Mouse (Mus musculus) intestine, embryonic 14.5 days (tissue): ENCODE results near the gene Zmpste24. TPM values are rescaled to one million over a fixed set of nuclear protein-coding genes. Genes with fewer than 3 reads are reported as not detected.

Source experiments
- ATAC-seq: fragments of 200-750 bp; cut with Nextera tagmentation; replicated peaks from 2 replicates; pipeline ENCODE4 v1.8.0; 2017; ENCODE audit warnings: low read depth, moderate number of reproducible peaks, moderate TSS enrichment, moderate library complexity; ENCODE audit not compliant: low FRiP score, low TSS enrichment
- DNase-seq: peaks from one replicate; pipeline ENCODE4 v3.0.0-alpha.2; 2018; ENCODE audit warnings: low spot score
- H3K27ac ChIP-seq: fragments of 300-500 bp; sonication (generic); 2 replicates; pipeline ENCODE4 v1.5.1; 2014; ENCODE audit warnings: low read depth, mild to moderate bottlenecking, control low read depth
- H3K27me3 ChIP-seq: fragments of 300-500 bp; sonication (generic); replicated peaks from 2 replicates; pipeline ENCODE4 v1.6.1; 2014; ENCODE audit warnings: low read length, control low read depth; ENCODE audit not compliant: control insufficient read depth, insufficient read depth
- H3K36me3 ChIP-seq: fragments of 300-500 bp; sonication (generic); 2 replicates; pipeline ENCODE4 v1.6.1; 2014; ENCODE audit warnings: low read length, control low read depth; ENCODE audit not compliant: control insufficient read depth, insufficient read depth
- H3K4me1 ChIP-seq: fragments of 300-500 bp; sonication (generic); replicated peaks from 2 replicates; pipeline ENCODE4 v1.6.1; 2014; ENCODE audit warnings: low read length, control low read depth, mixed read lengths; ENCODE audit not compliant: control insufficient read depth, insufficient read depth
- H3K4me2 ChIP-seq: fragments of 300-500 bp; sonication (generic); 2 replicates; pipeline ENCODE4 v1.6.1; 2014; ENCODE audit warnings: low read length
- H3K4me3 ChIP-seq: fragments of 300-500 bp; sonication (generic); 2 replicates; pipeline ENCODE4 v1.5.1; 2014; ENCODE audit warnings: low read depth, low read length, control low read depth, mixed read lengths
- H3K9ac ChIP-seq: fragments of 300-500 bp; sonication (generic); 2 replicates; pipeline ENCODE4 v1.6.1; 2014; ENCODE audit warnings: mild to moderate bottlenecking, low read length
- H3K9me3 ChIP-seq: fragments of 300-500 bp; sonication (generic); 2 replicates; pipeline ENCODE4 v1.6.1; 2016; ENCODE audit warnings: low read length, control low read depth; ENCODE audit not compliant: control insufficient read depth
- WGBS: fragments of 180-500 bp; shearing (Covaris S2); extraction: QIAGEN DNeasy Blood & Tissue Kit; methylation state at CpG from one replicate; pipeline ENCODE4 v1.1.7; 2014; 5-methylcytosine and 5-hydroxymethylcytosine counted together
- polyA plus RNA-seq: library from polyadenylated mRNA; unstranded; fragments of >200 nt; fragmentation: Nextera tagmentation; extraction: Ambion mirVana; gene quantifications from 2 replicates; pipeline ENCODE4 v1.2.1, GENCODE M21; 2014

The Zmpste24 gene
- polyA plus RNA-seq, 1 experiment from 2014 or later: 28.4 TPM

- Histone ChIP-seq H3K4me3 (peak overlapping the region; percentile 98), H3K9me3 (no peaks in the 10 kb centered on the region), H3K4me2 (peak overlapping the region; percentile 79), H3K4me1 (peaks cover 7% of the 10 kb centered on the region; the same call in 1 of the 2 replicates), H3K27ac (peak overlapping the region; percentile 57; the same call in 1 of the 2 replicates), H3K27me3 (no peaks in the 10 kb centered on the region), H3K36me3 (no peaks in the 10 kb centered on the region), H3K9ac (peak overlapping the region; percentile 80)
- DNase-seq (peak; percentile 77), ATAC-seq (peak; percentile 22)
- WGBS: 6% methylated on average over 40 of the region's 40 CpGs
Measured at GRCm38 (mm10) chr4:121016021-121016898, 81.8 kb downstream of the Zmpste24 start.

- 81% methylated on average over 7 of the region's 7 CpGs for WGBS
- Histone ChIP-seq H3K27me3 (no peaks in the 10 kb centered on the region), H3K27ac (no peak overlapping the region), H3K4me1 (peaks cover 7% of the 10 kb centered on the region; the same call in 1 of the 2 replicates), H3K4me2 (peak overlapping the region; percentile 79; the same call in 1 of the 2 replicates), H3K4me3 (no peak overlapping the region), H3K9me3 (no peaks in the 10 kb centered on the region), H3K9ac (no peak overlapping the region), H3K36me3 (no peaks in the 10 kb centered on the region)
- ATAC-seq: no peak
- no peak for DNase-seq
Measured at GRCm38 (mm10) chr4:121015268-121015659, 82.8 kb downstream of the Zmpste24 start.

GRCm38 (mm10) chr4:121014594-121015267 lies 83.3 kb downstream of the Zmpste24 start:
- peaks cover 7% of the 10 kb centered on the region; the same call in 1 of the 2 replicates for H3K4me1 ChIP-seq
- no peak overlapping the region for H3K27ac ChIP-seq
- no peak for DNase-seq

GRCm38 (mm10) chr4:121010770-121011549 lies 87.1 kb downstream of the Zmpste24 start:
- ATAC-seq (no peak), DNase-seq (no peak)
- H3K9ac ChIP-seq: no peak overlapping the region
- H3K4me2 ChIP-seq: no peak overlapping the region
- peaks cover 7% of the 10 kb centered on the region for H3K4me1 ChIP-seq
- H3K27ac ChIP-seq: no peak overlapping the region
- H3K4me3 ChIP-seq: no peak overlapping the region
- H3K36me3 ChIP-seq: no peaks in the 10 kb centered on the region
- H3K27me3 ChIP-seq: no peaks in the 10 kb centered on the region
- 79% methylated on average over 11 of the region's 11 CpGs for WGBS
- no peaks in the 10 kb centered on the region for H3K9me3 ChIP-seq

More at GRCm38 (mm10) chr4:121014594-121015267, 83.3 kb downstream of the Zmpste24 start:
- 59% methylated on average over 10 of the region's 10 CpGs for WGBS
- no peak for ATAC-seq
- no peak overlapping the region for H3K4me2 ChIP-seq
- H3K36me3 ChIP-seq: no peaks in the 10 kb centered on the region
- H3K27me3 ChIP-seq: no peaks in the 10 kb centered on the region
- no peaks in the 10 kb centered on the region for H3K9me3 ChIP-seq
- no peak overlapping the region for H3K9ac ChIP-seq
- H3K4me3 ChIP-seq: no peak overlapping the region

Other genes starting within 250 kb of the Zmpste24 start
- gene Rims3, start 243.4 kb downstream of the Zmpste24 start, polyA plus RNA-seq: 2.2 and 2.5 TPM in 2 replicates
- 22.4 and 24.3 TPM in 2 replicates for gene Exo5, start 173.2 kb downstream of the Zmpste24 start, polyA plus RNA-seq
- gene Zfp69, start 146.5 kb downstream of the Zmpste24 start, polyA plus RNA-seq: 6.4 and 6.5 TPM in 2 replicates
- gene Smap2, start 81.0 kb downstream of the Zmpste24 start, polyA plus RNA-seq: 14.7 and 17.2 TPM in 2 replicates
- 7.7 and 8.6 TPM in 2 replicates for gene Col9a2, start 58.9 kb downstream of the Zmpste24 start, polyA plus RNA-seq
- gene Tmco2, start 11.0 kb upstream of the Zmpste24 start, polyA plus RNA-seq: not detected in 2 replicates
- 20.7 and 22.7 TPM in 2 replicates for gene Rlf, start 116.8 kb upstream of the Zmpste24 start, polyA plus RNA-seq
- gene Gm12888, start 226.7 kb upstream of the Zmpste24 start, polyA plus RNA-seq: not detected in 2 replicates